Mouse (Mus musculus): Measurements from ENCODE around the gene Pigz.

- TF ChIP-seq CTCF (IDR thresholded peaks at IDR 0.05; ENCODE audit: low read depth): peak; percentile 93
- TF ChIP-seq EP300 (optimal IDR thresholded peaks at IDR 0.05): no peak
Observed at GRCm38 (mm10) chr16:31918248-31918724, 15.4 kb upstream of the Pigz start.
